Mouse (Mus musculus) thymus, postnatal 0 days (tissue): ENCODE measurements around the gene Lsg1. TPM values are rescaled to one million over a fixed set of nuclear protein-coding genes. Genes with fewer than 3 reads are reported as not detected.

Source experiments
- DNase-seq: peaks from one replicate; pipeline ENCODE4 v3.0.0-alpha.2; 2015; ENCODE audit warnings: low spot score
- polyA plus RNA-seq: library from polyadenylated mRNA; unstranded; fragments of >200 nt; fragmentation: Nextera tagmentation; extraction: Ambion mirVana; gene quantifications from 2 replicates; pipeline ENCODE4 v1.2.1, GENCODE M21; 2015

Gene Lsg1
- polyA plus RNA-seq, 1 experiment from 2014 or later, result 68.2 TPM

DNA sequence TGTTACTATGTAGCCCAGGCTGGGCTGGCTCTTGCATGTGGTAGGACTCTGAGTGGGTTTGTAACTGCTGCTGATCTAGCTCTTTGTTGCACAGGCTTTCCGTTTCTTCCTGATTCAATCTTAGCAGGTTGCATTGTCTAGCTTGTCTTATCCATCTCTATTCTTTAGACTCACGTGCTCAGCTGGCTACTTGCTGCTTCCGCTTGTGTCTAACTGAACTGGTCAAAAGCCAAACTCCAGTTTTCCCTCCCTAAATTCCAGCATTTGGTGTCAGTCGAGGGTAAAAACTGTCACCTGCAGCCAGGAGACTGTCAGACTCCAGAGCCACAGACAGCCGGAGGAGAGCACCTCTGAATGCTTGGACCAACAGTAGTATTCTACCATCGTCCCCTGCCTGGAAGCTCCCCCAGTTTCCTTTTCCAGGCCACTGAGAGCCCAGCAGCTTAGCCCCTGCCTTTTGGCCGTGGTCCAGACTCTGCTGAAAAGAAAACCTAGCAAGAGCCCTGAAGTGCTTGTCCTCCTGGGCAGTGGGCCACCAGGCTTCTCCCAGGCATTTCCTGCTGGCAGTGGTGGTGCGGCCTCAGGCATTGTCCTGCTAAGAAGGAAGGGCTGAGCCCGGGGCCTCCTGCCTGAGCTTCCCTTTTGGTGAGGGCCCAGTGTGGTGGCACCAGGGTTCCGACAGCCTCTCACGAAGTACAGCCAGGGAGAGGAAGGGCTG, 34.6 kb downstream of the Lsg1 start:
- no peak for DNase-seq

GRCm38 (mm10) chr16:30550748-30551192, 36.6 kb downstream of the Lsg1 start, which contains the start of gene Tmem44:
TSS of gene Tmem44 (minus strand) at chr16:30550842.
- DNase-seq, result no peak

- DNase-seq, result peak; percentile 79
These were observed 37.2 kb downstream of the Lsg1 start for GRCm38 (mm10) chr16:30549966-30550747.

DNA sequence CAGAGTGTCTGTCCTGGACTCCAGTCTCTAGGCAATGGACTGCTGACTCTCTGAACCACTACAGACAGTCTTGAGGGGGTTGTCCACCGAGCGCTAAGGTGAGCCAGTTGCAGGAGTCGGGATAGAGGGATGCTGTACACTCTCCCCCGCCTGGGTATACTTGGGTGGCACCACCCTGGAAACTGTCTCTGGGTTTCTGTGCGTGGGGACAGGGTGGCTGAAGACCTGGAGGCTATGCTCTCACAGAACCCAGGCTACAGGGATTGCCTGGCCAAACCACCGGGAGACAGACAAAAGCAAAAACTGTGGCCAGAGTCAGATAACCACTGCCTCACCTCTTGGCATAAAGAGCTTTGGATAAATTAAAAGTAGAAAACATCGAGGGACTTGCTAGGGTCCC, 37.9 kb downstream of the Lsg1 start:
- DNase-seq, result no peak

DNA sequence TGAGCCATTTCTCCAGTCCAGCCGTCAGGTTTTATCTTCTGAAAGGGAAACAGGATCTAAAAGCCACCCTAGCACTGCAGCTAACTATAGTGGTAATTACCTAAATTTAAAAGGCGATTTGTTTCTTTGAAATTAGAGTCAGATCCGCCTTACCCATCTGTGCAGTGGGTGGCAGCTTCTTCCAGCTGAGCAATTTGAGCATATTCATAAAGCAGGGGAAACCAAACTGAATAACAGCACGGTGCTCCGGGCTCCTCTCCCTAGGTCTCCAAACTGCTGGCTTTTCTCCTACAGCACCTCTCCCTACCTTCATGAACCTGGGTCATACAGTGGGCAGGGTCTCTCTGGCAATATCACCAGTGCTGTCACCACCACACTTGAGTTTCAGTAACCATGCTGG, 39.1 kb downstream of the Lsg1 start:
- no peak for DNase-seq

- DNase-seq, result no peak
These were observed 42.7 kb downstream of the Lsg1 start for GRCm38 (mm10) chr16:30544693-30545092.

DNA sequence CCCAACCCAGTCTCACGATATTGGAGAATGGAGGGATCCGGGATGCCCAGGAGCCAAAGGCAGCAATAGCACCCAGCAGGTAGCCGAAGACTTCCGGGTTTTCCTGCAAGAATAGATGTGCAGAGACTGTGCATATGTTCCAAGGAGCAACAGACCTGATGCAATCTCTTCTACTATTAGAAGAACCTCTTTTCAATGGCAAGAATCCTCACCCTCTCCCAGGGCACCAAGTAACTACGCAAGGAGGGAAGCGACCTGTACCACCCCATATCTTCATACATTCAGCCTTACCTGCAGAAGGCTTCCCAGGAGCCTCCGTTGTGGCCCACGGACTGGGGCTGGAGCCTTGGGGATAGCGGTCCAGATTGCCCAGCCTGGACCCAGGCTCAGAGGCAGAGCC, 44.0 kb downstream of the Lsg1 start:
- no peak for DNase-seq

GRCm38 (mm10) chr16:30542826-30543225, 44.6 kb downstream of the Lsg1 start:
- no peak for DNase-seq

DNA sequence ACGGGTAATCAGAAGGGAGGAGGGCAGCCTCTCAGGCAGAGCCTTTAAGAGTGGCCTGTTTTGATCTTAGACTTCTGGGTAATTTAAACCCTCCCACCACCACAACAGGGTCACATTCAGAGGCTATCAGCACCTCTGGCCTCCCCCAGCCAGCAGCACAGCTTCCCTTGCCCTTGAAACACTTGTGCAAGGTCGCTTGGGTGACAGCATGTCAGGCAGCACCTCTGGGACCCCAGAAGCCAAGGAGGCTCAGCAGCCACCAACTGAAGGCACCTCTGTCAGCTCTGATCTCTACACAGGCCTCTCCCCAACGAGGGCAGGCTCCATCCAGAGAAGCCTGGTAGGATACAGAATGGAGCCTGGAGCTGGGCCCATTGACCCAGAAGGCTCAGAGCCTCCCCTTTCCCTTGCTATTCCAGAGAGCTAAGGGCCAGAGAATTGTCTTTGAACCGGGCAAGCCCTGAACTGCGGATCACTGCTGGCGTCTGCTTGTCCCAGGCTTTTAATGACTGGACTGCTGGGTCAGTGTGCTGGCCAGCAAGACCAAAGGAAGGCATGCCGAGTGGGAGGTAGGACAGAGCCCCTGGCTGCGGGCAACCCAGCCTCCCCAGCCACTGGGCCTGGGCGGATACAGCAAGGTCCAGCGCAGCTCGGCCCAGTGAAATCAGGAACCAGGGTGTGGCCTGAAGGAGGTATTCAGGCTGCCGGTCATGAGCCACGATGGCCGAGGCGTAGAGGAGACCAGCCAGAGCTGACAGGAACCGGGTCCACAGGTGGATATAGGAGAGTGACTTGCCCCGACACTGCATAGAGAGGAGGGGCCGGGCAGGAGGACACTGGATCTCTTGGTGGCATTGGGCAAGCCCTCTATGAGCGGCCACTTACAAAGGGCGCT, 47.0 kb downstream of the Lsg1 start:
- no peak for DNase-seq

GRCm38 (mm10) chr16:30539433-30539832, 48.0 kb downstream of the Lsg1 start:
- DNase-seq, result peak; percentile 72

DNA sequence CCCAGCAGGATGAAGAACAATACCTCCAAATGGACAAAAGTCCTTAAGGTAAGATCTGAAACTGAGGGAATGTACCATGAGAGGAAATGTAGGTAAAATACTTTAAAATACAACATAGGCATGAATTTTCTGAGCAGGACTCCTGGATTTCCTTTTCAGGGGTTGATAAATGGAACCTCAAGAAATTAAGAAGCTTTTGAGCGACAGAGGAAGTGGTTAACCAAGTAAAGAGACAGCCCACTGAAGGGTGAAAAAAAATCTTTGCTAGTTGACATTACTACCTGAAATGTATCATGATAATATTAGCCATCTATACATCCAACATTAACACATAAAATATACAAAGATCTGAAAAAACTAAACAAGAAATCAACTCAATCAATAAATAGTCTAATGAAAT, 52.3 kb downstream of the Lsg1 start:
- DNase-seq, result no peak

GRCm38 (mm10) chr16:30533592-30533991, 53.8 kb downstream of the Lsg1 start:
- DNase-seq, result peak; percentile 24

DNA sequence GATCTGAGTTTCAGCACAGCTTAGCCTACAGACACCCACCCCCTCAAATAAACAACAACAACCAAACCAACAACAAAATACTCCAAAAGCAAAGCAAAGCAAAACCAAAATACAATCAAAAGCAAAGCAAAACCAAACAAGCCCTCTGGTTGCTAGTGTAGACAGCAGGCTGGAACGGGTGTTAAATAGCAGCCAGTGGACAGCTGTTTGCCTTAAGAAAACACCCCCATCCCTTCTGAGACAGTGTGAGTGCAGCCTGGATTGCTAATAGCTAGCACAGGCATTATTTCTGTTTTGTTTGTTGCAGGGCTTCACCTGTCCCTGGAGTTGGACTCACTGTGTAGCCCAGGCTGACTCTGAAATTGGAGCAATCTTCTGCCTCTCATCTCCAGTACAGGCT, 54.5 kb downstream of the Lsg1 start:
- DNase-seq, result no peak

DNA sequence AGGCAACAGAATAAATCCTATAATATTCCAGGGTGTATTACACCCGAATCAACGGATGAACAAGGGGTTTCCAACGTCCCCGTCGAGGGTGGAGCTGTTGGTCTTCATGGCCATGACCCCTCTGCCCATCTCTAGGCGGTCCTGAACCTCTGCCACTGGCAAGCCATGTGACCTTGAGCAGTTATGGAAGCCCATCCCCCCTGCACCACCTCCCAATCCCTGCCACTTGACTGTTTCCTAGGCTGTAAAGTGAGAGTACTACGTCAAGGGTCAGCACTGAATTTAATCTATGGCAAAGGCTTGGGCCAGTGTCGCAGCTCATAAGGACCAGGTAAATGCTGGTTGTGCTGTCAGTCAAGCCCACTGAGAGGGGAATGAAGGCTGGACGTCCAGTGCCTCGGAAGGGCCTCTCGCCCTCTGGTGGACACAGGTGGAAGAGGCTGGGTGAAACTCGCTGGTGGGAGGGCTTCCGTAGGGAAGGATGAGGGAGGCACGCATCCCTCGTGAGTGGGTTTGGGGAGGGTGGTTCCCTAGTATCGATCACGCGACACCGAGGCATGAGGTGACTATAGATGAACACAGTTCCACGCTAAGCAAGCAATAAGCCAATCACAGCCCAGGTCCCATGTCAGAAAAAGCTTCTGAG, 55.5 kb downstream of the Lsg1 start:
- DNase-seq, result peak; percentile 29

DNA sequence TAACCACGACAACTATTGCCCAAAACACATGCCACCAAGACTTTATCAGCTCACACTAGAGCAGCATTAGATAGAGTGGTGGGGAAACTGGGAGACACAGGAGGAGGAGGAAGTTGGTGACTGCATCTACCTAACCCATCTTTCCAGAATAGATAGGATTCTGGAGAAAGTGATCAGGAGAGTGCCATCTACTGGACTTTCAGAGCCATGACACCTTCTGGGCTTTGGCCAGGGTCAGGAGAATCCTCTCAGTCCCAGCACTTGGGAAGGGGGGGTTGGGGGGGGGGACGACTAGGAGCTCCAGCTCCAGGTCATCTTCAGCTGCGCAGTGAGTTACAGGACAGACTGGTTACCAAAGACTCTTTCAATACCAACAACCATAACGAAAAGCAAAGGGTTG, 56.6 kb downstream of the Lsg1 start:
- no peak for DNase-seq

DNA sequence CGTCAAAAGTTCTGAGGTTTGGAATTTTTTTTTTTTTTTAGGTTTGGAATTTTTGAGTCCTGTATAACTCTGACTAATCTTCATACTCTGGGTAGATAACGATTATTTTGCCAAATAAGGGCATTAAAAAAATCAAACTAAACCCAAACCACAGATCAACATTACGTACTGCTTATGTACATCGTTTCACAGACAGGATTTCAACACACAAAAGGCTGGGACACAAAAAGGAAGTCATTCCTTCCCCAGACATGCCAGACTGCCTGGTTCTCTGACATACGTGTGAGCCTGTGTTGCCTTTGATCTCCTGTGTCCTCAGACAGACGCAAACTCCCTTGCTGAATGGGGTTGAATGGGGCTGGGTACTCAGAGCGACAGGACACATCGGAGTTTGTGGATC, 59.0 kb downstream of the Lsg1 start:
- no peak for DNase-seq

DNA sequence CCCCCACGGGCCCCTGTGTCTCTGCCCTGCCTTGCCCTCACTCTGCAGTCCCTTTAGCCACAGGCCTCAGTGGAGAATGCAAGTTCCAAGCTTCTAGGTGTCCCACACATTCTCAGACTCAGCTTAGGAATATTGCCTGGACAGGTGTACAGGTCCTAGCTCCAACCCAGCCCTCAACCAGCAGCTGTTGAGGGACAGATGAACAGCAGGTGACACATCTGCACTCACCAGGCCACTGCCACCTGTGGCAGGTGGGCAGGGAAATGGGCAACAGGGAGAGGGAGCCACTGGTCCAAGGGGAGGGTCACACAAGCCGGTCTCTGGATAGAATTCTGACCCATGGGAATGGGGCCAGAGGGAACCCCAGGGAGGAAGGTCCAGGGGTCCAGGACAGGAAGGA, 59.5 kb downstream of the Lsg1 start:
- DNase-seq, result no peak

DNA sequence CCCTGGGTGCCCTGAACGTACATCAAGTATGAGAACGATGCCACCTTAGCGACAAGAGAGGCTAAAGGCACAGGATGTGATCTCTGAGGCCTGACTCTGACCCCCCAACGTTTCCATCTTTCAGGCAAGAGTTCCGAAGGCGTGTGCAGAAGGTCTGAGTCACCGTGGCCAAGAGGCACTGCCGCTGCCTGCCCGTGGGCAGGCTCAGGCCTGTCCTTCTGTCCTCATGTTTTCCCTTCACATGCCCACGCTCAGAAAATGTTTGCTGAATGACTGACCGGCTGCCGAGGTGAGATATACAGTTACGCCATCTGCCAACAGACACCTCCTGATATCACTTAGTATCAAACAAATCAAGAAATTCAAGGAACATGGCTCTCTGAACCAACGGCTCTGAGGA, 61.6 kb downstream of the Lsg1 start:
- DNase-seq, result no peak

GRCm38 (mm10) chr16:30524481-30524880, 62.9 kb downstream of the Lsg1 start:
- DNase-seq, result no peak

GRCm38 (mm10) chr16:30522253-30522940, 65.0 kb downstream of the Lsg1 start:
- DNase-seq, result no peak

DNA sequence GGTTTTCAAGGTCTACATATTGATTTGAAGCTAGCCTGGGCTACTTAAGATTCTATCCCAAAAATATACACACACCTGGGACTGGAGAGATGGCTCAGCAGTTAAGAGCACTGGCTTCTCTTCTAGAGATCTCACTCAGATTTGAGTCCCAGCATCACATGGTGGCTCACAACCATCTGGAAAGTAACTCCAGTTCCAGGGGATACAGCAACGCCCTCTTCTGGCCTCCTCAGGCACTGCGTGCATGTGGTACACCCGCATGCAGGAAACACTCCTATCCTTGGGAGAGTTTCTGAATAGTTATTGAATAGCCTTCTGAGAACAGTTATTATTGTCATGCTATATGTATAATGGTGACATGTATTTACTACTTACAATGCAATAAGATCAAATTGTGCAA, 66.2 kb downstream of the Lsg1 start:
- DNase-seq, result peak; percentile 27
